Mouse (Mus musculus) C2C12 (cell line): ENCODE results near the gene Tnip3. TPM values are rescaled to one million over a fixed set of nuclear protein-coding genes. Genes with fewer than 3 reads are reported as not detected.

Source experiments
- H3K27me3 ChIP-seq: one replicate; pipeline ENCODE4 v1.6.1; 2011; ENCODE audit not compliant: control insufficient read depth, insufficient read depth, insufficient read length
- H3K36me3 ChIP-seq: one replicate; pipeline ENCODE4 v1.6.1; 2011; ENCODE audit not compliant: control insufficient read depth, insufficient read depth
- H3K4me3 ChIP-seq: one replicate; pipeline ENCODE4 v1.5.1; 2011; ENCODE audit warnings: mild to moderate bottlenecking, control low read depth; ENCODE audit not compliant: poor library complexity, insufficient read depth, severe bottlenecking
- H3K79me2 ChIP-seq: one replicate; pipeline ENCODE4 v1.6.1; 2011; ENCODE audit not compliant: control insufficient read depth, insufficient read depth
- H3K79me3 ChIP-seq: one replicate; pipeline ENCODE4 v1.6.1; 2011; ENCODE audit warnings: low read depth, control low read depth
- H3ac ChIP-seq: one replicate; pipeline ENCODE3; 2011; ENCODE audit warnings: low read depth; ENCODE audit not compliant: control insufficient read depth, insufficient read length
- CEBPB ChIP-seq: IDR thresholded peaks from one replicate; pipeline ENCODE4 v1.6.1; 2011; ENCODE audit warnings: low read depth, mild to moderate bottlenecking, control low read depth, moderate library complexity
- CTCF ChIP-seq: IDR thresholded peaks from one replicate; pipeline ENCODE4 v1.5.1; 2011; ENCODE audit not compliant: control insufficient read depth, insufficient read depth, insufficient read length
- FOSL1 ChIP-seq: IDR thresholded peaks from one replicate; pipeline ENCODE4 v1.8.0; 2011; ENCODE audit warnings: mild to moderate bottlenecking, low read length; ENCODE audit not compliant: poor library complexity, insufficient read depth, severe bottlenecking
- MAX ChIP-seq: IDR thresholded peaks from one replicate; pipeline ENCODE4 v1.6.1; 2011; ENCODE audit warnings: mild to moderate bottlenecking, control low read depth
- MYOD1 ChIP-seq: IDR thresholded peaks from one replicate; pipeline ENCODE4 v1.6.1; 2011; ENCODE audit warnings: low read depth; ENCODE audit not compliant: control insufficient read depth, insufficient read length
- MYOG ChIP-seq: IDR thresholded peaks from one replicate; pipeline ENCODE4 v1.6.1; 2011; ENCODE audit not compliant: control insufficient read depth, insufficient read length; ENCODE audit errors: extremely low read depth
- USF1 ChIP-seq: IDR thresholded peaks from one replicate; pipeline ENCODE4 v1.6.1; 2011; ENCODE audit warnings: low read depth, mild to moderate bottlenecking, control low read depth, moderate library complexity
- polyA plus RNA-seq: library from polyadenylated mRNA; unstranded; fragments of >200 nt; fragmentation: generic; extraction: Trizol; gene quantifications from one replicate; pipeline ENCODE4 v1.2.1, GENCODE M21; 2012; ENCODE audit warnings: missing spikeins

The Tnip3 gene
- polyA plus RNA-seq, 1 experiment = not detected

- H3K36me3 ChIP-seq = no peaks in the 10 kb centered on the region
- H3K4me3 ChIP-seq = no peak overlapping the region
- no peaks in the 10 kb centered on the region for H3K27me3 ChIP-seq
- H3K79me3 ChIP-seq = no peaks in the 10 kb centered on the region
- H3K79me2 ChIP-seq = no peaks in the 10 kb centered on the region
- TF ChIP-seq CEBPB (no peak), USF1 (no peak), MYOG (no peak), CTCF (no peak), FOSL1 (no peak), MYOD1 (no peak), MAX (no peak)
- H3ac ChIP-seq = no peak overlapping the region
Observed at GRCm38 (mm10) chr6:65527892-65528291, 2.8 kb downstream of the Tnip3 start.

- Histone ChIP-seq H3K4me3 (no peak overlapping the region), H3K27me3 (no peaks in the 10 kb centered on the region), H3K36me3 (no peaks in the 10 kb centered on the region), H3K79me3 (no peaks in the 10 kb centered on the region), H3ac (no peak overlapping the region), H3K79me2 (no peaks in the 10 kb centered on the region)
- TF ChIP-seq MYOG = no peak
- no peak for TF ChIP-seq CEBPB
- no peak for TF ChIP-seq MYOD1
- TF ChIP-seq FOSL1 = no peak
- TF ChIP-seq CTCF = no peak
- no peak for TF ChIP-seq MAX
- no peak for TF ChIP-seq USF1
Observed at GRCm38 (mm10) chr6:65531232-65531848, 6.2 kb downstream of the Tnip3 start.

GRCm38 (mm10) chr6:65533687-65534086 is 8.6 kb downstream of the Tnip3 start:
- no peaks in the 10 kb centered on the region for H3K79me2 ChIP-seq
- no peak for TF ChIP-seq MAX
- TF ChIP-seq CTCF = no peak
- TF ChIP-seq CEBPB = no peak
- no peak for TF ChIP-seq FOSL1
- TF ChIP-seq USF1 = no peak
- no peak for TF ChIP-seq MYOD1
- no peaks in the 10 kb centered on the region for H3K27me3 ChIP-seq
- no peaks in the 10 kb centered on the region for H3K79me3 ChIP-seq
- H3ac ChIP-seq = no peak overlapping the region
- no peaks in the 10 kb centered on the region for H3K36me3 ChIP-seq
- no peak overlapping the region for H3K4me3 ChIP-seq

- Histone ChIP-seq H3K79me2 (no peaks in the 10 kb centered on the region), H3K36me3 (no peaks in the 10 kb centered on the region), H3ac (no peak overlapping the region), H3K4me3 (no peak overlapping the region), H3K79me3 (no peaks in the 10 kb centered on the region), H3K27me3 (no peaks in the 10 kb centered on the region)
- no peak for TF ChIP-seq CTCF
- no peak for TF ChIP-seq FOSL1
- no peak for TF ChIP-seq MYOD1
- no peak for TF ChIP-seq USF1
- TF ChIP-seq MAX = no peak
- no peak for TF ChIP-seq MYOG
- TF ChIP-seq CEBPB = no peak
Observed at GRCm38 (mm10) chr6:65537327-65537884, 12.3 kb downstream of the Tnip3 start.

- no peak for TF ChIP-seq FOSL1
- TF ChIP-seq CEBPB = no peak
- Histone ChIP-seq H3K4me3 (no peak overlapping the region), H3K79me3 (no peaks in the 10 kb centered on the region), H3K27me3 (no peaks in the 10 kb centered on the region), H3K79me2 (no peaks in the 10 kb centered on the region), H3K36me3 (no peaks in the 10 kb centered on the region), H3ac (no peak overlapping the region)
Observed at GRCm38 (mm10) chr6:65538022-65538652, 13.0 kb downstream of the Tnip3 start.
